Mouse (Mus musculus): ENCODE results near the gene Nfkb2.

GRCm38 (mm10) chr19:46322144-46322995 lies 18.2 kb downstream of the Nfkb2 start:
- TF ChIP-seq CTCF (IDR thresholded peaks at IDR 0.05; ENCODE audit: low read depth) = no peak
- no peak for TF ChIP-seq EP300 (IDR thresholded peaks at IDR 0.05; ENCODE audit: low read depth)
